Mouse (Mus musculus): Measurements from ENCODE around the gene Jakmip3. TPM values are rescaled to one million over a fixed set of nuclear protein-coding genes. Genes with fewer than 3 reads are reported as not detected.

Gene Jakmip3
- polyA plus RNA-seq, 1 experiment = not detected

GRCm38 (mm10) chr7:139094761-139095160, 154.2 kb downstream of the Jakmip3 start:
- no peak for TF ChIP-seq GATA1 (IDR thresholded peaks at IDR 0.05; ENCODE audit: low read length)

GRCm38 (mm10) chr7:139095282-139095681, 154.8 kb downstream of the Jakmip3 start:
- no peak for TF ChIP-seq GATA1 (IDR thresholded peaks at IDR 0.05; ENCODE audit: low read length)

- TF ChIP-seq GATA1 (IDR thresholded peaks at IDR 0.05; ENCODE audit: low read length) = no peak
These were observed 155.9 kb downstream of the Jakmip3 start for GRCm38 (mm10) chr7:139096399-139096798.

- TF ChIP-seq GATA1 (IDR thresholded peaks at IDR 0.05; ENCODE audit: low read length) = no peak
These were observed 160.1 kb downstream of the Jakmip3 start for GRCm38 (mm10) chr7:139100531-139101095.

GRCm38 (mm10) chr7:139101286-139101804, 160.8 kb downstream of the Jakmip3 start:
- TF ChIP-seq GATA1 (IDR thresholded peaks at IDR 0.05; ENCODE audit: low read length) = no peak

GRCm38 (mm10) chr7:139101826-139102225, 161.3 kb downstream of the Jakmip3 start:
- no peak for TF ChIP-seq GATA1 (IDR thresholded peaks at IDR 0.05; ENCODE audit: low read length)

GRCm38 (mm10) chr7:139103960-139104381, 163.4 kb downstream of the Jakmip3 start:
- no peak for TF ChIP-seq GATA1 (IDR thresholded peaks at IDR 0.05; ENCODE audit: low read length)

GRCm38 (mm10) chr7:139105076-139105475, 164.5 kb downstream of the Jakmip3 start:
- TF ChIP-seq GATA1 (IDR thresholded peaks at IDR 0.05; ENCODE audit: low read length) = no peak

- no peak for TF ChIP-seq GATA1 (IDR thresholded peaks at IDR 0.05; ENCODE audit: low read length)
These were observed 165.2 kb downstream of the Jakmip3 start for GRCm38 (mm10) chr7:139105705-139106104.

- no peak for TF ChIP-seq GATA1 (IDR thresholded peaks at IDR 0.05; ENCODE audit: low read length)
These were observed 167.5 kb downstream of the Jakmip3 start for GRCm38 (mm10) chr7:139107908-139108650.

GRCm38 (mm10) chr7:139119152-139119774, 178.7 kb downstream of the Jakmip3 start:
- TF ChIP-seq GATA1 (IDR thresholded peaks at IDR 0.05; ENCODE audit: low read length) = no peak

GRCm38 (mm10) chr7:139119775-139120153, 179.2 kb downstream of the Jakmip3 start:
- TF ChIP-seq GATA1 (IDR thresholded peaks at IDR 0.05; ENCODE audit: low read length) = no peak

GRCm38 (mm10) chr7:139125881-139126280, 185.4 kb downstream of the Jakmip3 start:
- no peak for TF ChIP-seq GATA1 (IDR thresholded peaks at IDR 0.05; ENCODE audit: low read length)

GRCm38 (mm10) chr7:139126549-139126948, 186.0 kb downstream of the Jakmip3 start:
- TF ChIP-seq GATA1 (IDR thresholded peaks at IDR 0.05; ENCODE audit: low read length) = no peak

GRCm38 (mm10) chr7:139128994-139129393, 188.5 kb downstream of the Jakmip3 start:
- TF ChIP-seq GATA1 (IDR thresholded peaks at IDR 0.05; ENCODE audit: low read length) = no peak

- no peak for TF ChIP-seq GATA1 (IDR thresholded peaks at IDR 0.05; ENCODE audit: low read length)
These were observed 189.8 kb downstream of the Jakmip3 start for GRCm38 (mm10) chr7:139130361-139130760.
